Mouse (Mus musculus) myocyte (in vitro differentiated cells): ENCODE measurements around the gene Phf12. TPM values are rescaled to one million over a fixed set of nuclear protein-coding genes. Genes with fewer than 3 reads are reported as not detected.
A peak's percentile ranks its signal among the peaks of the same experiment; 100 is the strongest.

Experiments used
- H3K27me3 ChIP-seq: one replicate; pipeline ENCODE4 v1.6.1; 2011; ENCODE audit not compliant: control insufficient read depth, insufficient read depth, insufficient read length
- H3K36me3 ChIP-seq: one replicate; pipeline ENCODE4 v1.6.1; 2011; ENCODE audit not compliant: control insufficient read depth, insufficient read depth
- H3K4me2 ChIP-seq: one replicate; pipeline ENCODE4 v1.6.1; 2011; ENCODE audit warnings: low read depth, control low read depth
- H3K4me3 ChIP-seq: one replicate; pipeline ENCODE4 v1.5.1; 2011; ENCODE audit warnings: mild to moderate bottlenecking, control low read depth, moderate library complexity
- H3K79me2 ChIP-seq: one replicate; pipeline ENCODE4 v1.6.1; 2011; ENCODE audit not compliant: control insufficient read depth, insufficient read depth
- H3ac ChIP-seq: one replicate; pipeline ENCODE4 v1.6.1; 2011; ENCODE audit not compliant: control insufficient read depth, insufficient read length
- CEBPB ChIP-seq: IDR thresholded peaks from 2 replicates; pipeline ENCODE4 v1.6.1; 2011; ENCODE audit warnings: mild to moderate bottlenecking, moderate library complexity; ENCODE audit not compliant: poor library complexity, insufficient read depth, severe bottlenecking
- E2F4 ChIP-seq: IDR thresholded peaks from one replicate; pipeline ENCODE4 v1.6.1; 2011; ENCODE audit warnings: mild to moderate bottlenecking, control low read depth, moderate library complexity; ENCODE audit not compliant: insufficient read depth
- MAX ChIP-seq: IDR thresholded peaks from one replicate; pipeline ENCODE4 v1.6.1; 2011; ENCODE audit warnings: low read depth, mild to moderate bottlenecking, control low read depth
- MYOD1 ChIP-seq, 3 experiments: IDR thresholded peaks; one replicate each; pipeline ENCODE4 v1.6.1; 2011; ENCODE audit warnings: control low read depth in 2 of 3, low read depth in 2 of 3, mild to moderate bottlenecking in 2 of 3, moderate library complexity in 1 of 3; ENCODE audit not compliant: insufficient read length in 2 of 3, control insufficient read depth in 1 of 3
- MYOG ChIP-seq, 3 experiments: IDR thresholded peaks; one replicate each; pipeline ENCODE4 v1.6.1; 2011; ENCODE audit warnings: control low read depth in 2 of 3, low read depth in 2 of 3, mild to moderate bottlenecking in 2 of 3; ENCODE audit not compliant: insufficient read length in 2 of 3, control insufficient read depth in 1 of 3, insufficient read depth in 1 of 3
- POLR2A ChIP-seq: IDR thresholded peaks from one replicate; pipeline ENCODE4 v1.6.1; 2011; ENCODE audit warnings: low read depth, mild to moderate bottlenecking, control low read depth, moderate library complexity; ENCODE audit not compliant: insufficient read length
- POLR2AphosphoS2 ChIP-seq: IDR thresholded peaks from one replicate; pipeline ENCODE4 v1.6.1; 2011; ENCODE audit warnings: low read depth, control low read depth; ENCODE audit not compliant: insufficient read length
- REST ChIP-seq: IDR thresholded peaks from one replicate; pipeline ENCODE4 v1.6.1; 2011; ENCODE audit warnings: mild to moderate bottlenecking, control low read depth, moderate library complexity; ENCODE audit not compliant: insufficient read depth, insufficient read length
- SRF ChIP-seq: IDR thresholded peaks from one replicate; pipeline ENCODE4 v1.6.1; 2011; ENCODE audit warnings: low read depth; ENCODE audit not compliant: control insufficient read depth, insufficient read length
- TCF12 ChIP-seq: IDR thresholded peaks from one replicate; pipeline ENCODE4 v1.6.1; 2011; ENCODE audit warnings: mild to moderate bottlenecking, control low read depth; ENCODE audit not compliant: poor library complexity, insufficient read depth, severe bottlenecking
- TCF3 ChIP-seq: IDR thresholded peaks from one replicate; pipeline ENCODE4 v1.6.1; 2011; ENCODE audit warnings: low read depth, control low read depth; ENCODE audit not compliant: insufficient read length
- USF1 ChIP-seq: IDR thresholded peaks from one replicate; pipeline ENCODE4 v1.6.1; 2011; ENCODE audit warnings: low read depth, mild to moderate bottlenecking, control low read depth, moderate library complexity
- polyA plus RNA-seq: library from polyadenylated mRNA; unstranded; fragments of >200 nt; fragmentation: generic; extraction: Trizol; gene quantifications from one replicate; pipeline ENCODE4 v1.2.1, GENCODE M21; 2012; ENCODE audit warnings: missing spikeins

The Phf12 gene
- polyA plus RNA-seq, 1 experiment: 22.2 TPM

- H3K27me3 ChIP-seq: no peaks in the 10 kb centered on the region
- peak; percentile 38 for TF ChIP-seq POLR2AphosphoS2
- TF ChIP-seq MYOD1 (IDR thresholded peaks at IDR 0.05; ENCODE audit: control insufficient read depth in 1 of 3, insufficient read length in 2 of 3, low read depth in 2 of 3): no peak
- peaks cover 34% of the 10 kb centered on the region for H3K36me3 ChIP-seq
- H3ac ChIP-seq: no peak overlapping the region
- no peak overlapping the region for H3K4me2 ChIP-seq
- H3K79me2 ChIP-seq: no peaks in the 10 kb centered on the region
- H3K4me3 ChIP-seq: no peak overlapping the region
These were observed 46.7 kb downstream of the Phf12 start for GRCm38 (mm10) chr11:78029240-78029639.

GRCm38 (mm10) chr11:78030600-78030999 is 48.0 kb downstream of the Phf12 start:
- Histone ChIP-seq H3ac (no peak overlapping the region), H3K27me3 (no peaks in the 10 kb centered on the region), H3K4me2 (no peak overlapping the region), H3K4me3 (no peak overlapping the region), H3K79me2 (no peaks in the 10 kb centered on the region), H3K36me3 (peaks cover 26% of the 10 kb centered on the region)
- TF ChIP-seq TCF3 (no peak), REST (no peak), TCF12 (no peak), POLR2AphosphoS2 (peak; percentile 35)

GRCm38 (mm10) chr11:78031389-78031788 is 48.8 kb downstream of the Phf12 start:
- H3K4me3 ChIP-seq: no peak overlapping the region
- peak overlapping the region; percentile 47 for H3ac ChIP-seq
- TF ChIP-seq E2F4: no peak
- TF ChIP-seq POLR2AphosphoS2: peak; percentile 34
- peak overlapping the region; percentile 95 for H3K4me2 ChIP-seq
- H3K79me2 ChIP-seq: no peaks in the 10 kb centered on the region
- peaks cover 18% of the 10 kb centered on the region for H3K36me3 ChIP-seq
- H3K27me3 ChIP-seq: no peaks in the 10 kb centered on the region

GRCm38 (mm10) chr11:78031947-78032808 is 49.6 kb downstream of the Phf12 start, which contains the start of gene Dhrs13:
Dhrs13 (plus strand) TSS chr11:78032280.
- H3K27me3 ChIP-seq: no peaks in the 10 kb centered on the region
- H3ac ChIP-seq: peak within 1 kb of the TSS; percentile 47
- TF ChIP-seq SRF (peak; percentile 75), MAX (peak; percentile 88), POLR2AphosphoS2 (peak; percentile 79), MYOG (IDR thresholded peaks at IDR 0.05; ENCODE audit: control insufficient read depth in 1 of 3, insufficient read depth in 1 of 3, insufficient read length in 2 of 3, low read depth in 2 of 3) (peak in 2 of 3 experiments; percentile 30 to 72), CEBPB (no peak), MYOD1 (IDR thresholded peaks at IDR 0.05; ENCODE audit: control insufficient read depth in 1 of 3, insufficient read length in 2 of 3, low read depth in 2 of 3) (peak in 1 of 3 experiments; percentile 61), REST (no peak), POLR2A (peak; percentile 86), TCF12 (no peak), E2F4 (peak; percentile 20), TCF3 (no peak)
- peak within 1 kb of the TSS; percentile 95 for H3K4me2 ChIP-seq
- peak within 1 kb of the TSS; percentile 27 for H3K4me3 ChIP-seq
- peaks cover 16% of the 10 kb centered on the region for H3K36me3 ChIP-seq
- peaks cover under 1% of the 10 kb centered on the region for H3K79me2 ChIP-seq

GRCm38 (mm10) chr11:78032809-78033195 is 50.2 kb downstream of the Phf12 start:
- H3K79me2 ChIP-seq: peaks cover 4% of the 10 kb centered on the region
- H3K36me3 ChIP-seq: peaks cover 11% of the 10 kb centered on the region
- H3K4me3 ChIP-seq: peak overlapping the region; percentile 27
- TF ChIP-seq E2F4 (no peak), MAX (no peak), TCF12 (no peak), TCF3 (no peak), POLR2A (no peak), MYOG (IDR thresholded peaks at IDR 0.05; ENCODE audit: control insufficient read depth in 1 of 3, insufficient read depth in 1 of 3, insufficient read length in 2 of 3, low read depth in 2 of 3) (no peak), CEBPB (no peak), MYOD1 (IDR thresholded peaks at IDR 0.05; ENCODE audit: control insufficient read depth in 1 of 3, insufficient read length in 2 of 3, low read depth in 2 of 3) (no peak), USF1 (no peak), REST (no peak), SRF (no peak), POLR2AphosphoS2 (no peak)
- H3K4me2 ChIP-seq: peak overlapping the region; percentile 95
- H3K27me3 ChIP-seq: no peaks in the 10 kb centered on the region
- peak overlapping the region; percentile 47 for H3ac ChIP-seq
